Mouse (Mus musculus) frontal cortex, postnatal 10 days (tissue): ENCODE data around the gene Meioc.

ENCODE experiments used
- DNase-seq, 2 experiments: peaks; one replicate each; pipeline ENCODE4 v3.0.0; 2022; ENCODE audit warnings: low spot score in 2 of 2, mixed read lengths in 1 of 2

Meioc gene

DNA sequence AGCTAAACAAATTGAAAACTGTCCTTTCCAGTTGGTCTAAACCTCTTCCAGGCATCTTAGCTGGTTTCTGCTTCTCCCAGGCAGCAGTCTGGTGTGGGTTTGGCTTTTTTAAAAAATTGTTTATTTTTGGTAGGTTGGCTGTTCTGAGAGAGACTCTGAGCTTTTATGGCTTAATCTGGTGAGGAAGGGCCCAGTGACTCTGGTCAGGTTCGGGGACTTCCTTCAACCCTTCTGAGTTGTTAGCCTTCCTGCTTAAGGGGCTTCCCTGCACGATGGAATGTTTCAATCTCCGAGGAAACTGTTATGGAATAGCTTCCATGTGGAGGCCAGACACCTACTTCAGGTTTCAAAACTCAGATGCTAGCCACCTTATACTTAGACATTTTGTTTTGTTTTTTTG, at the start of gene Meioc:
Gene Meioc, plus strand, starts transcription at position 301 of the 400 bp plus-strand sequence.
- DNase-seq = no peak

DNA sequence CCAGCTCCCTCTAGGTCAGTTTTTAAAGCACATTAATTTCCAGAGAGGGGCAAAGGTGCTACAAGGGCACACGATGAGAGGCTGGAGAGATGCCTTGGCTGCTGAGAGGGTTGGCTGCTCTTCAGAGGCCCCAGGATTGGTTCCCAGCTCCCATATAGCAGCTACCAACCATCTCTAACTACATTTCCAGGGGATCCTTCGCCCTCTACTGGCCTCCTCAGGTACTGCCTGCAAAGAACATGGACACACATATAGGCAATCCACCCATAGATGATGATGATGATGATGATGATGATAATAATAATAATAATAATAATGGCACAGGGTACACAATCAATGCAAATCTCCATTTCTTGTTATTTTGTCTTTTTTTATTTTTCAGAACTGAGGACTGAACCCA, 44.1 kb upstream of the Meioc start:
- no peak for DNase-seq

DNA sequence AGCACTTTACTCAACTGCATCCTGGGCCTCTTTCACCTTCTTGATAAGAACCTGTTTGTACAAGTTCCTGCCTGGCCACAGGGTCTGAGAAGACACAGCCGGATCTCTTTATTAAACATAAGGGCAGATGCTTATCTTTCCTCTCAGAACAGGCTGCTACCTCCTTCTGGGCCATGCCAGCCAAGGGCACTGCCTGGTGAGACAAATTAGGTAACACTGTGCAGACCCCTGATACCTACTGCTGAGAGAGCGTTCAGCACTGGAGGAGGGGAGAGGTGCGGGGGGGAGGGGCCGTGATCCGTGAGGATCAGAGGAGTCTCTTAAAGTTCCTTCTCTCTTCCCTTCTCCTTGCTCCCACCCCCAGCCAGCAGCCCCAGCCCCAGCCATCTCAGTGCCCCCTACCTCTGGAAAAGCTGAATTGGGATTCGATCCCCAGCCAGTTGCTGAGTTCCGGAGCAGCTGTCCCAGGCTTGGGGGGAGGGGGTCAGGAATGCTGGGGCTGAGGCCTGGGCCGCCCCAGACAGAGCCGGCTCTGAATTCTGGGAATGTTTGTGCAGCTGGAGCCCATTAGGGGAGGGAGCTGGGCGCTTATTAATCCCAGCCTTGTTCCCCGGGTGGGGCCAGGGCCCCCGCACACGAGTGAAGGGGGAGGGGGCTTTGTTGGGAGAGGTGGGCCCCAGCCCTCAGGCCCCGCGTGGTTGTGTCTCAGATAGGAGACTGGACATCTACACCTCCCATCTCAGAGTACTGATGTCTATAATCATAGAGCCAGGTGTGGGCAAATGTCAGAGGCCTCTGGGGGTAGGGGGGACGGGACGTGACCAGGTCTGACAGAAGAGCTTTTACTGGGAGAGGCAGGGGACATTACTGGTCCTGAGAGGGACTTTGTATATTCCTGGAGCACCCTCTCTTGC, 39.4 kb upstream of the Meioc start:
- no peak for DNase-seq

DNA sequence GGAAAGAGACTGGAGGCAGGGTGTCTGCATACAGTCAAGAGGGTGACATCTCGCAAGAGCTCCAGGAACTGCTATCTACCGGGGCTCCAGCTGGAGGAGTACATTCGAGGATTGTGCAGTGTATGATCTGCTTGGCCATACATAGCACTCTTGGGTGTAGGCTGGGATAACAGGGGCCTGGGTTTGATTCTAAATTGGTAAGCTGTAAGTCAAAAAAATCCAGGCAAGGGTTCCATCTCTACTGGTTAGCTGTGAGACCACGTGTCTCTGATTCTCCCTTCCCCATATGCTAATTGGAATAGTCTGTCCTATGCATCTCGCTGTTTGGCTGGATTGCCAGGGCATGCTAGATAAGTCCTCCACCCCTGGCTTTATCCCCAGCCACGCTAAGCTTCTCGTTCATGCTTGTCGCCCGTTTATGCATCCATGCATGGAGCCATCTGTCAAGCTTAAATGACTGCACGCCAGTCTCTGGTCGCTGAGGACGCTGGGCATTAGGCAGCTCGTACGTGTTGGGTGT, 38.6 kb upstream of the Meioc start:
- no peak for DNase-seq

DNA sequence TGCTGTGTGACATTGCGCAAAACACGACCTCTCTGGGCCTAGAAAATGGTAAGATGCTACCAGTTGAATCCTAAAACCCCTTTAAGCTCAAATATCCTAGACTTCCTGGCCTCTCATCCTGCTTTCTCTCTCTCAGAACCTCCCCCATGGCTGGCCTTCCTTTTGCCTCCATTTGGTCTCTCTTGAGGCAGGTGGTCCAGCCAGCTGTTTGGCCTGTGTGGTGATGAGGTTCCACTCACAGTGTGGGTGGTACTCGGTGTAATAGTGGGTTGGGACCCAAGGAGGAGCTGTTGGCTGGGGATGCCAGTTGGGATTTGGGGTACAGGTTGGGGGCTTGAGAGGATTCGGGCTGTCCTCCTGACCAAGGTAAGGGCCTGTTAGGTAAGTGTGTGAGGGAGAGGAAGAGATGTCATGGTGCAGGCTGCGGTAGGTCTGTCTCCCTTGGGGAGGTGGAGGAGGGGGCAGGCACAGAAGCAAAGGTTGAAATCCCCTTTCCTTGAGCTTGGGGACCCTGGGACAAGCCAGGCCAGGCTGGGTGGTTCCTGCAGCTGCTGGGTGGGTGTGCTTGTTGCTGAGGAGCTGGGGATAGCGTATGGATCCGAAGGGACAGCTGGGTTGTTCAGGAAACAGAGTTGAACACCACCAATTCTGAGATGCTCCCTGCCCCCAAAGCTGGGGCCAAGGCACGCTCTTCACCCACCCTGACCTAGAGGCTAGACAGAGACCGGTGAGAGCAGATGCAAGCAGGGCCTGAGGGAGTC, 36.2 kb upstream of the Meioc start:
- no peak for DNase-seq

DNA sequence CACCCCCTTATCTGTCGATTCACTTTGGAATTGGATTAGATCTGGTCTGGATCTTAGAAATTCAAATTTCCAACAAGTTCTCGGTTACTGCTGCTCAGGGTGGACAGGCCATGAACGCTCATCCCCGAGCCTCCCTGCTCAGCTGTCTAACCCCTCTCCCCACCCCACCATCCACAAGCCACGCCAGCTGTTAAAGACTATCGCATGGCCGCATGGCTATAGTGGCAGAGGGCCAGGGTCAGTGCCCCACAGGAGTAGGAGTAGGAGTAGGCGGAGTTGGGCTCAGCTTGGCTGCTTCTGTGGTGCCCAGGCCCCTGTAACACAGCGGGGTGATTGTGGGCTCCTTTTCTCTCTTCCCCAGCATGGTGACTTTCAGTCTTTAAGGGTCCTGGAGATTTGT, 35.0 kb upstream of the Meioc start:
- no peak for DNase-seq

DNA sequence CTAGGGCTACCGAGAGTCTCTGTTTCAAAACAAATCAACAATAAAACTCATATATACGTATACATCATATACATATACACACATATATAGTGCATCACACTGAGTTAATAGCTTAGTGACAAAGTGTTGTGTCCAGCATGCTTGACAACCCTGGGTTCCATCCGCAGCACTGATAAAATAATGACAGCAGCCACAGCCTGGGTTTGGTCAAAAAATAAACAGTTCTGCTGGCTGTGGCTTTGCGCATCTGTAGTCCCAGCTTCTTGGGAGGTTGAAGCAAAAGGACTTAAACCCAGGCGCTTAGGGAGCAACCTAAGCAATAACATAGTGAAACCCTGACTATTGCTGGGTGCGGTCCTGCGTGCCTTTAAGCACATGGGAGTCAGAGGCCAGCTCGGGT, 34.1 kb upstream of the Meioc start:
- no peak for DNase-seq

DNA sequence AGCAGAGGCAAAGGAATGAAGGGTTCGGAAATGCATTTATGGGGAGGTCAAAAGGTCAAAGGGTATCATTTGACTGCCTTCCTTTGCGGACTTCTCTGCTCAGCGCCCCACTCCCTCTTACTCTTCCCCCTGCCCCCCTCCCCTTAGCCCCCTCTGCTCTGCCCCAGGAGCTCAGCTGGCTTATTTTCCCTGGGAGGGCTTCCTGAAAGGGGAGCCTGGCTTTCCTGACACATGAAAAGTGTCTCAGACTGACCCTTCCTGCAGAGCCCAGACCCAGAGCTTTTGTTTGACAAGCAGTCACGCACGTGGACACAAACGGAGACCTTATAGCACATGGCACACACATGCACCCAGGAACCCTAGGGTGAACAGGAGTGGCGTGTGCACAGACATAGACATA, 32.8 kb upstream of the Meioc start:
- no peak for DNase-seq

DNA sequence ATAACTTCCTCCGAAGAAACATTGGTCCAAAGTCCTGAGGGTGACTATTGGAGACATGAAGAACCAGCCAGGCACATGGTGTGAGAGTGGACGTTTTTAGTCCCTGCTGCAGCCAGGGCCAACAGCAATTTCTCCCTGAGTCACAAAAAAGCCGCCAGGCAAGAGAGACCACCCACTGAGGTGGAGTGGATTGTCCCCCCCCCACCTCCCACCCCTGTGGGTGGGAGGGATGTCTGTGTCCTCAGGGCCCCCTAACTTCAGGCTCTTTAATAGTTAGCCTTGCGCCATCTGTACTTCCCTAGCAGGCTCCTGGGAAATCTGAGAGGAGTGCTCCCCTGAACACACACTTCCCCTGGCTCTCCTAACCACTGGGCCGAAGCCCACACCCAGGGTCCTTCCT, 32.3 kb upstream of the Meioc start:
- DNase-seq = no peak

DNA sequence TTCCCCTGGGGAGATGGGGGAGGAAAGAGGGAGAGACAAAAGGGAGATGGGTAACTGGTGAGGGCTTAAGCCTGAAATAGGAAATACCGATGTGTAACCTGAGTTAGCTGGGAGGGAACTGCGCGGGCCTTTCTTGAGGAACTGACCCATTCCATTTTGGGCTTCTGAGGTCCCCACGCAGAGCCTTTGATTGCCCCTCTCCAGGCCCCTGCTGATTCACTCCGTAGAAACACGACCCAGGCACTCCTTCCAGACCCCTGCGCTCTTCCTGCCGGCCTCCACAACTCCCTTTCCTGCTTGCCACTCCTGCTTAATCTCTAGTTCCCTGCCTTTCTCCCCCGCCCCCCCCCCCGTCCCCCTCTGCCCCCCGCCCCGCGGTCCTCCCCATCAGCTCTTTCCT, 30.8 kb upstream of the Meioc start:
- DNase-seq = no peak

DNA sequence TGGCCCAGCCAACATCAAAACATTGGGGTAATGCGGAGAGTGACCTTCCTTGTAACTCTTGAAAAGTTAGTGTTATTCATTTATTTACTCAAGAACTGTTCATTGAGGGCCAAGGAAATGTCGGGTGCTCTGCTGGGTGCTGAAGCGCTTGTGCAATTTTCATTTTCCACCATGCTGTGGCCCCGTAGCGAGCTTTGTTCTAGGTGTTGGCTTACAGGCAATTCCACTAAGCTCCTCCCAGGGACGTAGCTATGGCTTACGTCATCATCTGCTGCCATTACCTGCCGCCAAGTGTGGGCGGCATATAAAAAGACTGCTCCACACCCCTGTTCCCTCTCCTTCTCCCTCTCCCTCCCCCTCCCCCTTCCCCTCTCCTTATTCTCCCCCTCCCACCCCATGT, 30.1 kb upstream of the Meioc start:
- DNase-seq = no peak

DNA sequence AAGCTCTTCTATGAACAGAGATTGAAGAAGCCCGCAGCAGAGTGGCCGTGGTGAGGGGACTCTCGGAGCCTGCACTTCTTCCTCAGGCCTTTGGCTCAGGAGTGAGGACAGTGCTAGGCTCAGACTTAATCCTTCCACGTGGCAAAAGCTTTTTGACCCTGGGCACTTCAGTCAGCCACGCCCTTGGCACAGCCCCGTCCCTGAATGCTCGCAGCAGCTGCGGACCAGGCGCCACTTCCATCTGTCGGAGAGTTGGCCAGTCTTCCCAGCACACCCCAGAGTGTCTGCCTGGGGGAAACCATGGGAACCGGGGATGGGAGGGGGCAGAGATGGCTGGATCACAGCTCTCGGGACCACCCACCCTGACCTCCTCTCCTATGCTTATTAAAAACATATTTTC, 26.6 kb upstream of the Meioc start:
- no peak for DNase-seq

DNA sequence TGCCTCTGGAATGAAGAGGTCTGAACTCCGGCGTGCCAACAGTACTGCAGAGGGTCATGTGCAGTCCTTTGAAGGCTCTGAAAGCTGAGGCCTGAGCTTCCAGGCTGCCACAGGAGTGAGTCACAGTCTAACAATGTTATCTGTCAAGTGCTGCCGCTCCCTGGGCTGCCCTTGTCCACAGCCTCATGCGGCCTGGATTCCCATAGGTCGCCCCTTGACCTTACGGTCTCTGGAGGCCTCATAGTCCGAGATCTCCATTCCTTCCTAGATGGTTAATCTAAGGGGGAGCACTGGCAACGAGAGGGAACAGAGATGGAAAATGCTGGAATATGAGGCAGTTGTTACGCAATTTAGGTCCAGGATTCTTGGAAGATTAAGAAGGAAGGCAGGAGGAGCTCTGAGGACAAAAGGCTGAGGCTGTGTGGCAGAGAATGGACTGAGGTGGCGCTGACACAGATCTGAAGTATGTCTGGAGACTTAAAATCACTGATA, 19.6 kb upstream of the Meioc start:
- DNase-seq = no peak

DNA sequence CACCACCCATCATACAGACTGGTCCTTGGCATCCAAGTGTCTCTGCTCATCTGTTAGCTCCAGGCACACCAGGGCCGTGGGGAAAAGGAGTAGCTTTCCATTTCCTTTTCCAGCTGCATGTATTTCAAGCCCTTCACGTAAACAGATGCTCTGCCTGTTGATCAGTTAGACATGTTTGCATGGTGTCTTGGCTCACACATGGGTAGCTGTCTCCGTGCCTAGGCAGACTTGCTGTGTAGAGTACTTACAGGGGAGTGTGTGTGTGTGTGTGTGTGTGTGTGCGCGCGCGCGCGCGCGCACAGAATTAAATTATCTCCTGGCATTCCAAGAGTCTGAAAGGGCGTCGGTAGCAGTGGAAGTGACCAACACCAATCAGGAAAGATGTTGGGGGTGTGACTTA, 17.3 kb upstream of the Meioc start:
- DNase-seq = no peak

DNA sequence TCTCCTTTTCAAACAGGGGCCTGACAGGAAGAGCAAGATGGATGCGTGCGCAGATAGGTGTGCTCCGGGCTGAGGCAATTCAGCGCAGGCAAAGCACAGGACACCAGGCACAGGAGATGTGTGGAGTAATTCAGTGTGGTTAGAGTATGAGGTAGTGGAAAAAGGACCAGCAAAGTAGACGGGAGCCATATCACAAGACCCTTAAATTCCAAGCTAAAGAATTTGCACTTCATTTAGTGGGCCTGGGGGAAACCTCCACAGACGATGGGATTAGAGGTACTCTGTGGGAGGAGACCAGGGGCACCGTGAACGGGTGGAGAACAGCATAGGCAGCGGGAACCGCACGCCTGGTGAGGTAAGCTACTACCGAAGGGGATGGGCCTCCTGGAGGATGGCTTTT, 15.6 kb upstream of the Meioc start:
- DNase-seq = no peak

DNA sequence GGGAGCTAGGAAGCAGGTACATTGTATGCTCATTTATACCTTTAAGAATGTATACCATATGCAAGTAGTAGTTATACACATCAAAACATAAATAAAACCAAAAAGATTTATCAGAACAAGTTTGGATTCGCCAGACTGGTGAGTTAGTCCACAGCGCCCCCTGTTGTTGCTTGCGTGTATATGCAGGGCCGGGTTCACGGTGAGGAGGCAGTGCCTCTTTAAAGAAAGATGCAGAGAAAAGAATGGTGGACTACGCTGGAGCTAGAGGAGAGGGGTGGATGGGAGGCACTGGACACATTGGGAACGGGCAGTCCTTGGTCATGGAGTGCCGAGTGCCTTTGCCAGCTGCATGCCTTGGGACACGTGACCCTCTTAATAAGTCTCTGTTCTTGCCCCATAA, 12.1 kb upstream of the Meioc start:
- peak in 1 of 2 experiments; percentile 62 for DNase-seq

DNA sequence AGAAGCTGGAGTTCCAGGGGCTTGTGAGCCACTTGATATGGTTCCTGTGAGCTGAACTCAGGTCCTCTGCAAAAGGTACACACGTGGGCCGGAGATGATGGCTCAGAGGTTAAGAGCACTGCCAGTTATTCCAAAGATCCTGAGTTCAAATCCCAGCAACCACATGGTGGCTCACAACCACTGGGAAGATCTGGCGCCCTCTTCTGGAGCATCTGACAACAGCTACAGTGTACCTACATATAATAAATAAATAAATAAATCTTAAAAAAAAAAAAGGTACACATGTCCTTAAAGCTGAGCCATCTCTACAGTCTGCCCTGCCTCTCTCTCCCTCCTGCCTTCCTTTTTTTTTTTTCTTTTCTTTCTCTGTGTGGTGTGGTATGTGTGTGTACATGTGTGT, 10.7 kb upstream of the Meioc start:
- no peak for DNase-seq

DNA sequence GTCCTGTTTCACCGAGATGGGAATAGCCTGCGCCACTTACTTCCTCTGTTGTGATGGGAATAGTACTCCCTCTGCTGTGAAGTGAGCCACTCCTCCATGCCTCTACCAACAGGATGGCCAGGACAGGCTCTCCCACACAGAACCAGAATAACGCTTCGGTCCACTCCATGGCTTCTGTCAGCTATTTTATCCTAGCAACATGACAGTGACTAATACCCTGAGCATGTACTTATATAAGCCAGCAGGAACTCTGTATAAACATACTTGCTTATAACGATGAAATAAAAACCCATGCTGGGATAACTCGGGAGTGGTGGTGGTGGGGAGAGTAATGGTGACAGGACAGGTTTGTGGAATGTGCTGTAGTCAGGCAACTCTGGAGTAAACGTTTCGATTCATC, 7.6 kb upstream of the Meioc start:
- DNase-seq = no peak

DNA sequence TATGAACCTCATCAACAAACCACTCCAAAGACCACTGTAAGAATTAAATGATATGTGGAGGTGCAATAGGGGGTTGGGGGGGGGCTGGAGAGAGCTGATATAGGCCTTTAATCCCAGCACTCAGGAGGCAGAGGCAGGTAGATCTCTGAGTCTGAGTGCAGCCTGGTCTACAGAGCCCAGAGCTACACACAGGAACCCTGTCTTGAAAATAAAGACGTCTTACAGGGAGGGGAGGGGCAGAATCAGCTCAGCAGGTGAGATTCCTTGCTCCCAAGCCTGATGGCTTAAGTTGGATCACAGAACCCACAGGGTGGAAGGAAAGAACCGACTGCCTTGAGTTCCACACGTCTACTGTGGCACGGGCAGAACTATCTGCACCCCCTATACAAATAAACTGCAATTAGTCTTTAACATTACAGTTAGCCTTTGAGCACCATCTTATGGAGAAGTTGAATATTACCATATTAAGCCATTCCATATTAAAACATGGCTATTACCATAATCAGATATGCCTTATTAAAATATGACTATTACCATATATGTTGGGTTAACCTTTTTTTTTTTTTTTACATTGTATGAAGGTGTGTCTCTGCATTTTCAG, 7.1 kb upstream of the Meioc start:
- DNase-seq = no peak

DNA sequence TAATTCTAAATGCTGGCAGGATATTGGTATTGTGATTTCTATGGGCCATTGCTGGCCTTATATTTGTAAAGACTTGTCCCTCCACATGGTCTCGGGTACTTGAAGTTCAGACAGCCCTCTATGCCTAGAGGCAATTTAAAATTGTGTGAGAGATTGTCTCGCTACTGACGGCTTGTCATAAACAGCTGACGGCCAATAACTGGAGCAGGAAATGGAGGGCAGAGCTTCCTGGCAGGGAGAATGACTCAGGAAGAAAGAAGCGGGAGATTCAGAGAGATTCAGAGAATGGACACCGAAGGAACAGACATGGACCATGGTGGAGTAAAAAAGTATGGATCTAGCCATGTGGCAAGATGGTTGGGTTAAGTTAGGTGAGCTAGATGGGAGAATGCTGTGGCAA, 6.6 kb upstream of the Meioc start:
- no peak for DNase-seq

DNA sequence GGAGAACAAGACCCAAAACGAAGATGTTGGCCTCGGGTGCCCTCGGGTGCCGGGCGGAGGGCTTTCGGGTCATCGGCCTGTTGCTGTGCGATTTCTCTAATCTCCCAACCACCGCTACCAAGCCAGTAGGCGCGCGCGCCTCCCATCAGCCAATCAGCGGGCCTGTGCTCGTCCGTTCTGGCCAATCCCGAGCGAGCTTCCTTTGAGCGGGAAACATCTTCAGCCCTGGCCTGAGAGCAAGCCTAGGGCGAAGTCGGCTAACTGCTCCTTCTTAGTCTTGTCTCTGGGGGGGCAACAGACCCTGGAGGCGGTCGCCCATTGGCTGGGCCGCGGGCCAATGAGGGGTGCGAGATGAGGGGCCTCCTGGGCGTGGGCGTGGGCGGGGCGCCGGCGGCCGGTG, 1.6 kb downstream of the Meioc start:
- DNase-seq = no peak
